Mouse (Mus musculus): ENCODE measurements around the gene Egfl8. TPM values are rescaled to one million over a fixed set of nuclear protein-coding genes. Genes with fewer than 3 reads are reported as not detected.

Egfl8 gene
- polyA plus RNA-seq, 1 experiment = 1.1 TPM

GRCm38 (mm10) chr17:34611050-34611449, 4.7 kb downstream of the Egfl8 start:
- H3K36me3 ChIP-seq (ENCODE audit: control insufficient read depth, insufficient read depth, low read length, poor library complexity, severe bottlenecking) = no peaks in the 10 kb centered on the region
- no peak for TF ChIP-seq EP300 (IDR thresholded peaks at IDR 0.05; ENCODE audit: insufficient read depth, low read depth, low read length)
- TF ChIP-seq POLR2A (IDR thresholded peaks at IDR 0.05; ENCODE audit: insufficient read depth, low read length) = no peak
- no peak for TF ChIP-seq CTCF (IDR thresholded peaks at IDR 0.05; ENCODE audit: low read depth, low read length)

GRCm38 (mm10) chr17:34607997-34608396, 7.8 kb downstream of the Egfl8 start:
- no peak overlapping the region for H3K4me3 ChIP-seq (ENCODE audit: low read depth, low read length)
- H3K9me3 ChIP-seq (replicated peaks; ENCODE audit: control insufficient read depth, insufficient read depth, low read length, poor library complexity, severe bottlenecking) = no peaks in the 10 kb centered on the region
- H3K36me3 ChIP-seq (ENCODE audit: control insufficient read depth, insufficient read depth, low read length, poor library complexity, severe bottlenecking) = no peaks in the 10 kb centered on the region
- peaks cover 3% of the 10 kb centered on the region for H3K4me1 ChIP-seq (ENCODE audit: control insufficient read depth, insufficient read depth, low read length)
- H3K27ac ChIP-seq (ENCODE audit: insufficient read depth, low read length) = no peak overlapping the region
- no peak overlapping the region for H3K9ac ChIP-seq (ENCODE audit: low read depth, poor library complexity, severe bottlenecking)
- no peaks in the 10 kb centered on the region for H3K27me3 ChIP-seq (ENCODE audit: control insufficient read depth, insufficient read depth, low read length, poor library complexity, severe bottlenecking)
- TF ChIP-seq POLR2A (IDR thresholded peaks at IDR 0.05; ENCODE audit: insufficient read depth, low read length) (no peak), EP300 (IDR thresholded peaks at IDR 0.05; ENCODE audit: insufficient read depth, low read depth, low read length) (no peak), CTCF (IDR thresholded peaks at IDR 0.05; ENCODE audit: low read depth, low read length) (no peak)

More at GRCm38 (mm10) chr17:34611050-34611449, 4.7 kb downstream of the Egfl8 start:
- Histone ChIP-seq H3K4me1 (ENCODE audit: control insufficient read depth, insufficient read depth, low read length) (peaks cover 3% of the 10 kb centered on the region), H3K27ac (ENCODE audit: insufficient read depth, low read length) (no peak overlapping the region), H3K4me3 (ENCODE audit: low read depth, low read length) (no peak overlapping the region), H3K27me3 (ENCODE audit: control insufficient read depth, insufficient read depth, low read length, poor library complexity, severe bottlenecking) (no peaks in the 10 kb centered on the region), H3K9me3 (replicated peaks; ENCODE audit: control insufficient read depth, insufficient read depth, low read length, poor library complexity, severe bottlenecking) (no peaks in the 10 kb centered on the region), H3K9ac (ENCODE audit: low read depth, poor library complexity, severe bottlenecking) (no peak overlapping the region)

- peak overlapping the region; percentile 81 for H3K9ac ChIP-seq (ENCODE audit: low read depth, poor library complexity, severe bottlenecking)
- H3K36me3 ChIP-seq (ENCODE audit: control insufficient read depth, insufficient read depth, low read length, poor library complexity, severe bottlenecking) = no peaks in the 10 kb centered on the region
- peaks cover 3% of the 10 kb centered on the region for H3K4me1 ChIP-seq (ENCODE audit: control insufficient read depth, insufficient read depth, low read length)
- TF ChIP-seq POLR2A (IDR thresholded peaks at IDR 0.05; ENCODE audit: insufficient read depth, low read length) (no peak), CTCF (IDR thresholded peaks at IDR 0.05; ENCODE audit: low read depth, low read length) (no peak), EP300 (IDR thresholded peaks at IDR 0.05; ENCODE audit: insufficient read depth, low read depth, low read length) (no peak)
- H3K27ac ChIP-seq (ENCODE audit: insufficient read depth, low read length) = no peak overlapping the region
- no peaks in the 10 kb centered on the region for H3K27me3 ChIP-seq (ENCODE audit: control insufficient read depth, insufficient read depth, low read length, poor library complexity, severe bottlenecking)
- H3K9me3 ChIP-seq (replicated peaks; ENCODE audit: control insufficient read depth, insufficient read depth, low read length, poor library complexity, severe bottlenecking) = no peaks in the 10 kb centered on the region
- peak overlapping the region; percentile 97 for H3K4me3 ChIP-seq (ENCODE audit: low read depth, low read length)
These were observed 9.4 kb downstream of the Egfl8 start for GRCm38 (mm10) chr17:34606186-34607039.

- peak overlapping the region; percentile 12 for H3K27ac ChIP-seq (ENCODE audit: insufficient read depth, low read length)
- H3K27me3 ChIP-seq (ENCODE audit: control insufficient read depth, insufficient read depth, low read length, poor library complexity, severe bottlenecking) = no peaks in the 10 kb centered on the region
- no peak for TF ChIP-seq EP300 (IDR thresholded peaks at IDR 0.05; ENCODE audit: insufficient read depth, low read depth, low read length)
- TF ChIP-seq POLR2A (IDR thresholded peaks at IDR 0.05; ENCODE audit: insufficient read depth, low read length) = peak; percentile 92
- H3K4me3 ChIP-seq (ENCODE audit: low read depth, low read length) = peak overlapping the region; percentile 97
- peaks cover 3% of the 10 kb centered on the region for H3K4me1 ChIP-seq (ENCODE audit: control insufficient read depth, insufficient read depth, low read length)
- peak overlapping the region; percentile 81 for H3K9ac ChIP-seq (ENCODE audit: low read depth, poor library complexity, severe bottlenecking)
- no peaks in the 10 kb centered on the region for H3K9me3 ChIP-seq (replicated peaks; ENCODE audit: control insufficient read depth, insufficient read depth, low read length, poor library complexity, severe bottlenecking)
- 0 out of 2 replicates have a peak, but pooled peaks cover under 1% of the 10 kb centered on the region for H3K36me3 ChIP-seq (ENCODE audit: control insufficient read depth, insufficient read depth, low read length, poor library complexity, severe bottlenecking)
These were observed 10.2 kb downstream of the Egfl8 start for GRCm38 (mm10) chr17:34605609-34606008.

GRCm38 (mm10) chr17:34604511-34605237, 11.1 kb downstream of the Egfl8 start:
- H3K27ac ChIP-seq (ENCODE audit: insufficient read depth, low read length) = peak overlapping the region; percentile 12
- H3K9me3 ChIP-seq (replicated peaks; ENCODE audit: control insufficient read depth, insufficient read depth, low read length, poor library complexity, severe bottlenecking) = no peaks in the 10 kb centered on the region
- peak overlapping the region; percentile 97 for H3K4me3 ChIP-seq (ENCODE audit: low read depth, low read length)
- no peaks in the 10 kb centered on the region for H3K27me3 ChIP-seq (ENCODE audit: control insufficient read depth, insufficient read depth, low read length, poor library complexity, severe bottlenecking)
- TF ChIP-seq EP300 (IDR thresholded peaks at IDR 0.05; ENCODE audit: insufficient read depth, low read depth, low read length) (no peak), POLR2A (IDR thresholded peaks at IDR 0.05; ENCODE audit: insufficient read depth, low read length) (peak; percentile 1)
- H3K4me1 ChIP-seq (ENCODE audit: control insufficient read depth, insufficient read depth, low read length) = peaks cover 3% of the 10 kb centered on the region
- H3K36me3 ChIP-seq (ENCODE audit: control insufficient read depth, insufficient read depth, low read length, poor library complexity, severe bottlenecking) = 0 out of 2 replicates have a peak, but pooled peaks cover 4% of the 10 kb centered on the region
- H3K9ac ChIP-seq (ENCODE audit: low read depth, poor library complexity, severe bottlenecking) = peak overlapping the region; percentile 81
